Mouse (Mus musculus) MEL (cell line): ENCODE results near the gene Arhgap44. TPM values are rescaled to one million over a fixed set of nuclear protein-coding genes. Genes with fewer than 3 reads are reported as not detected.

Source experiments
- DNase-seq: peaks from one replicate; pipeline ENCODE4 v3.0.0; 2011; ENCODE audit warnings: low read depth, low spot score
- H3K27ac ChIP-seq: 2 replicates; pipeline ENCODE4 v1.5.1; 2012; ENCODE audit warnings: low read depth, mild to moderate bottlenecking, control low read depth, low read length, moderate library complexity; ENCODE audit not compliant: control insufficient read depth
- H3K27me3 ChIP-seq, 2 experiments: fragments of 150-350 bp in 1 of 2; sonication (generic) in 1 of 2; 2 replicates each; pipeline ENCODE4 v1.6.1; 2012; ENCODE audit warnings: low read length in 2 of 2, mild to moderate bottlenecking in 2 of 2, improper control_type of control experiment in 1 of 2, moderate library complexity in 1 of 2; ENCODE audit not compliant: insufficient read depth in 2 of 2, control insufficient read depth in 1 of 2
- H3K36me3 ChIP-seq, 2 experiments: 2 replicates each; pipeline ENCODE4 v1.6.1; 2012 to 2014; ENCODE audit warnings: low read length in 2 of 2, improper control_type of control experiment in 1 of 2, inconsistent platforms in 1 of 2, mild to moderate bottlenecking in 1 of 2; ENCODE audit not compliant: insufficient read depth in 2 of 2, control insufficient read depth in 1 of 2
- H3K4me1 ChIP-seq, 2 experiments: fragments of 150-350 bp in 1 of 2; sonication (generic) in 1 of 2; 2 replicates each; pipeline ENCODE4 v1.6.1; 2012; ENCODE audit warnings: low read length in 2 of 2, improper control_type of control experiment in 1 of 2, mild to moderate bottlenecking in 1 of 2; ENCODE audit not compliant: insufficient read depth in 2 of 2, control insufficient read depth in 1 of 2
- H3K4me3 ChIP-seq, 2 experiments: fragments of 150-350 bp in 1 of 2; sonication (generic) in 1 of 2; 2 replicates each; pipeline ENCODE4 v1.5.1; 2012; ENCODE audit warnings: low read depth in 2 of 2, low read length in 2 of 2, mild to moderate bottlenecking in 2 of 2, moderate library complexity in 2 of 2, control low read depth in 1 of 2, improper control_type of control experiment in 1 of 2; ENCODE audit not compliant: control insufficient read depth in 1 of 2, insufficient read depth in 1 of 2
- H3K79me2 ChIP-seq: 2 replicates; pipeline ENCODE4 v1.6.1; 2012; ENCODE audit warnings: mild to moderate bottlenecking, low read length, moderate library complexity; ENCODE audit not compliant: control insufficient read depth, poor library complexity, insufficient read depth
- H3K9ac ChIP-seq: 2 replicates; pipeline ENCODE4 v1.6.1; 2012; ENCODE audit warnings: low read depth, mild to moderate bottlenecking, control low read depth, low read length, moderate library complexity; ENCODE audit not compliant: control insufficient read depth, poor library complexity, severe bottlenecking
- H3K9me3 ChIP-seq: fragments of 150-350 bp; sonication (generic); replicated peaks from 2 replicates; pipeline ENCODE4 v1.6.1; 2012; ENCODE audit warnings: mild to moderate bottlenecking, low read length, improper control_type of control experiment, moderate library complexity; ENCODE audit not compliant: insufficient read depth
- BHLHE40 ChIP-seq: IDR thresholded peaks from 2 replicates; pipeline ENCODE4 v1.6.1; 2012; ENCODE audit warnings: low read depth, mild to moderate bottlenecking, inconsistent platforms, low read length, improper control_type of control experiment, borderline replicate concordance
- CTCF ChIP-seq, 3 experiments: IDR thresholded peaks in 2 of 3; conservative IDR thresholded peaks in 1 of 3; 2 replicates each; pipeline ENCODE4 v1.5.1; 2011 to 2012; ENCODE audit warnings: low read length in 3 of 3, low read depth in 2 of 3, mild to moderate bottlenecking in 2 of 3, improper control_type of control experiment in 1 of 3, inconsistent platforms in 1 of 3, mixed read lengths in 1 of 3, moderate library complexity in 1 of 3; ENCODE audit not compliant: control insufficient read depth in 1 of 3, insufficient read depth in 1 of 3, poor library complexity in 1 of 3, severe bottlenecking in 1 of 3
- GABPA ChIP-seq: IDR thresholded peaks from 2 replicates; pipeline ENCODE4 v1.6.1; 2012; ENCODE audit warnings: low read depth, mild to moderate bottlenecking, inconsistent platforms, low read length, improper control_type of control experiment, moderate library complexity
- JUND ChIP-seq: IDR thresholded peaks from 2 replicates; pipeline ENCODE4 v1.6.1; 2011; ENCODE audit warnings: low read depth, mild to moderate bottlenecking, improper control_type of control experiment, low read length
- MAFK ChIP-seq: IDR thresholded peaks from 2 replicates; pipeline ENCODE4 v1.6.1; 2011; ENCODE audit warnings: low read depth, mild to moderate bottlenecking, low read length, improper control_type of control experiment, borderline replicate concordance
- MAZ ChIP-seq: IDR thresholded peaks from 2 replicates; pipeline ENCODE4 v1.6.1; 2012; ENCODE audit warnings: low read depth, mild to moderate bottlenecking, inconsistent platforms, low read length, improper control_type of control experiment
- MXI1 ChIP-seq: IDR thresholded peaks from 2 replicates; pipeline ENCODE4 v1.6.1; 2011; ENCODE audit warnings: mild to moderate bottlenecking, low read depth, low read length, improper control_type of control experiment
- MYC ChIP-seq: IDR thresholded peaks from 2 replicates; pipeline ENCODE4 v1.6.1; 2011; ENCODE audit warnings: low read depth, mild to moderate bottlenecking, low read length, improper control_type of control experiment, moderate library complexity
- NELFE ChIP-seq: IDR thresholded peaks from 2 replicates; pipeline ENCODE4 v1.6.1; 2011; ENCODE audit warnings: low read depth, low read length, improper control_type of control experiment
- NRF1 ChIP-seq: IDR thresholded peaks from 2 replicates; pipeline ENCODE4 v1.6.1; 2014; ENCODE audit warnings: low read depth, mild to moderate bottlenecking, inconsistent platforms, low read length, improper control_type of control experiment, moderate library complexity; ENCODE audit not compliant: poor library complexity, insufficient read depth, severe bottlenecking
- POLR2AphosphoS2 ChIP-seq: IDR thresholded peaks from 2 replicates; pipeline ENCODE4 v1.6.1; 2011; ENCODE audit warnings: low read length, improper control_type of control experiment
- POLR2AphosphoS5 ChIP-seq: IDR thresholded peaks from 2 replicates; pipeline ENCODE4 v1.6.1; 2012; ENCODE audit warnings: low read depth, borderline replicate concordance, mild to moderate bottlenecking, inconsistent platforms, low read length, moderate library complexity, mixed read lengths
- SMC3 ChIP-seq: IDR thresholded peaks from 2 replicates; pipeline ENCODE4 v1.6.1; 2011; ENCODE audit warnings: low read depth, low read length, improper control_type of control experiment
- TAL1 ChIP-seq: IDR thresholded peaks from 2 replicates; pipeline ENCODE4 v1.6.1; 2012; ENCODE audit warnings: mild to moderate bottlenecking, inconsistent platforms, low read length, moderate library complexity, mixed read lengths
- UBTF ChIP-seq: IDR thresholded peaks from 2 replicates; pipeline ENCODE4 v1.6.1; 2012; ENCODE audit warnings: low read depth, mild to moderate bottlenecking, inconsistent platforms, low read length, improper control_type of control experiment, moderate library complexity, borderline replicate concordance; ENCODE audit not compliant: insufficient read depth
- USF1 ChIP-seq: IDR thresholded peaks from 2 replicates; pipeline ENCODE4 v1.6.1; 2014; ENCODE audit warnings: low read depth, mild to moderate bottlenecking, inconsistent platforms, low read length, improper control_type of control experiment, moderate library complexity
- ZC3H11A ChIP-seq: IDR thresholded peaks from 2 replicates; pipeline ENCODE4 v1.6.1; 2012; ENCODE audit warnings: low read depth, mild to moderate bottlenecking, inconsistent platforms, low read length, improper control_type of control experiment
- polyA plus RNA-seq, 2 experiments: library from polyadenylated mRNA; stranded (reverse) in 1 of 2; unstranded in 1 of 2; fragments of >175 nt in 1 of 2; fragments of >200 nt in 1 of 2; gene quantifications; 2 replicates each; pipeline versions ENCODE4 v1.2.1 to v1.2.4; 2012; ENCODE audit warnings: low replicate concordance in 2 of 2, low read depth in 1 of 2; ENCODE audit not compliant: insufficient read length in 2 of 2, insufficient read depth in 1 of 2, missing spikeins in 1 of 2
- total RNA-seq: library from RNA; depleted of rRNA; stranded (reverse); fragments of 300-350 nt; gene quantifications from 2 replicates; pipeline ENCODE4 v1.2.3, GENCODE M21; 2012

Arhgap44 gene
- total and polyA plus RNA-seq, 3 experiments = 0.08 TPM; not detected in 2

GRCm38 (mm10) chr11:65160991-65161880, 1.5 kb downstream of the Arhgap44 start:
- H3K9ac ChIP-seq = no peak overlapping the region

DNA sequence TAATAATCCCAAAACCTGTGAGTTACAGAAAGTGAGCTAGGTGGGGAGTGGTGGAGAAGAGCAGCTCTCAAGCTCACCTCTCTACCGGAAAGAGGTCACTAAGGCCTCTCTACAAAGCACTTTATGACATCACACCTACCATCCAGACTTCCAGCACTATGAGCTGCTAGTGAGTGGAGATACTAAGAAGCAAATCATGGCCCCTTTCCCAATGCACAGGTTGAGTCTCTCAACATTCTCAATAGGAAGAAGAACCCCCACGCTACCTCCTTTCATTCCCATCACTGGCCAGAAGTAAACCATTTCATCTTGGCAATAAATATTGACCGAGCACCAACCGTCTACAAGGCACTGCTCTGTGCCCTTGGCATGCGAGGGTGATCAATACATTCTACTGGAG, 3.0 kb downstream of the Arhgap44 start, which contains the start of gene 1700086D15Rik:
1700086D15Rik (minus strand) TSS at position 101 of the 400 bp plus-strand sequence.
- no peaks in the 10 kb centered on the region for H3K4me1 ChIP-seq
- H3K4me3 ChIP-seq = no peak within 1 kb of the TSS
- TF ChIP-seq MXI1 (no peak), USF1 (no peak), MAFK (no peak), MAZ (no peak), NRF1 (no peak), NELFE (no peak), SMC3 (no peak), POLR2AphosphoS5 (no peak), MYC (no peak), JUND (no peak), TAL1 (no peak), ZC3H11A (no peak), CTCF (IDR thresholded peaks at IDR 0.05 in 2 of 3, conservative IDR thresholded peaks at IDR 0.05 in 1 of 3; ENCODE audit: control insufficient read depth in 1 of 3, insufficient read depth in 1 of 3, low read depth in 2 of 3, low read length in 3 of 3, poor library complexity in 1 of 3, severe bottlenecking in 1 of 3) (no peak), GABPA (no peak)
- H3K9ac ChIP-seq = no peak within 1 kb of the TSS
- H3K36me3 ChIP-seq = no peaks in the 10 kb centered on the region
- H3K79me2 ChIP-seq = no peaks in the 10 kb centered on the region
- H3K27ac ChIP-seq = no peak within 1 kb of the TSS
- no peaks in the 10 kb centered on the region for H3K9me3 ChIP-seq
- DNase-seq = no peak
- no peaks in the 10 kb centered on the region for H3K27me3 ChIP-seq

More at GRCm38 (mm10) chr11:65160991-65161880, 1.5 kb downstream of the Arhgap44 start:
- Histone ChIP-seq H3K9me3 (no peaks in the 10 kb centered on the region), H3K4me1 (no peaks in the 10 kb centered on the region), H3K79me2 (no peaks in the 10 kb centered on the region), H3K36me3 (no peaks in the 10 kb centered on the region), H3K27ac (no peak overlapping the region), H3K27me3 (no peaks in the 10 kb centered on the region), H3K4me3 (no peak overlapping the region)
- DNase-seq = no peak
- TF ChIP-seq POLR2AphosphoS2 = no peak
- no peak for TF ChIP-seq UBTF
- TF ChIP-seq BHLHE40 = no peak
